Mouse (Mus musculus): ENCODE results near the gene Gngt2. TPM values are rescaled to one million over a fixed set of nuclear protein-coding genes. Genes with fewer than 3 reads are reported as not detected.
A peak's percentile ranks its signal among the peaks of the same experiment; 100 is the strongest.

Gene Gngt2
- total and polyA plus RNA-seq, 2 experiments from 2014 or later: 26.8 to 38.7 TPM

DNA sequence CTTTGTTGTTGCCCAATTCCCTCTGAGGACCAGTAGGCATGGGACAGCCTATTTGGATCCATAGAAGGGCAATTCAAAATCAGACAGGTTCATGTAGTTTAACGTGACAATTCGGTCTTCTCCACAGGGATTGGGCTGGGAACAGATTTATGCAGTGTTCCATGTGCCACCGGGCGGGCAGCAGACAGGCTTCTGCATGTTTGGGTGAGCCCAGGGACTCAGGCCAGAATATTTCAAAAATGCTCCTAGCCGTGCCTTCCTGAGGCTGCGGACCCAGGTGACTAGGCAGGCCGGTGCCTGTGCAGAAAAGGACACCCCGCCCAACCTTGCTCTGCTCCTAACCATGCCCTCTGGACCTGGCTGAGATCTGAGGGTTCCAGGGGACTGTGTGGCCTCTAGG is 17.9 kb upstream of the Gngt2 start:
- DNase-seq (ENCODE audit: low spot score): no peak
- H3K9ac ChIP-seq (replicated peaks; ENCODE audit: low read depth, low read length): no peak overlapping the region
- H3K36me3 ChIP-seq (replicated peaks; ENCODE audit: control insufficient read depth, insufficient read depth, low read length): no peaks in the 10 kb centered on the region
- 86% methylated on average over 8 of the region's 8 CpGs for WGBS
- no peak overlapping the region for H3K27ac ChIP-seq (ENCODE audit: low read depth)
- no peaks in the 10 kb centered on the region; the same call in 1 of the 2 replicates for H3K4me1 ChIP-seq (ENCODE audit: control insufficient read depth, insufficient read depth)
- H3K4me2 ChIP-seq (ENCODE audit: low read depth, low read length): no peak overlapping the region
- H3K9me3 ChIP-seq (replicated peaks; ENCODE audit: control insufficient read depth, low read length): no peaks in the 10 kb centered on the region
- no peak overlapping the region for H3K4me3 ChIP-seq (ENCODE audit: low read depth, low read length)
- H3K27me3 ChIP-seq (ENCODE audit: control insufficient read depth, insufficient read depth, low read length): no peaks in the 10 kb centered on the region
- TF ChIP-seq EP300 (IDR thresholded peaks at IDR 0.05; ENCODE audit: low read depth) (no peak), CTCF (IDR thresholded peaks at IDR 0.05; ENCODE audit: low read depth) (no peak)
- no peak for ATAC-seq (ENCODE audit: insufficient read depth, low read depth)

GRCm38 (mm10) chr11:95821511-95821910 is 15.5 kb upstream of the Gngt2 start:
- TF ChIP-seq CTCF (IDR thresholded peaks at IDR 0.05; ENCODE audit: low read depth) (no peak), EP300 (IDR thresholded peaks at IDR 0.05; ENCODE audit: low read depth) (no peak)
- H3K36me3 ChIP-seq (replicated peaks; ENCODE audit: control insufficient read depth, insufficient read depth, low read length): no peaks in the 10 kb centered on the region
- ATAC-seq (ENCODE audit: insufficient read depth, low read depth) (no peak), DNase-seq (ENCODE audit: low spot score) (no peak)
- no peaks in the 10 kb centered on the region for H3K27me3 ChIP-seq (ENCODE audit: control insufficient read depth, insufficient read depth, low read length)
- H3K4me1 ChIP-seq (ENCODE audit: control insufficient read depth, insufficient read depth): no peaks in the 10 kb centered on the region; the same call in 1 of the 2 replicates
- H3K27ac ChIP-seq (ENCODE audit: low read depth): no peak overlapping the region
- H3K4me3 ChIP-seq (ENCODE audit: low read depth, low read length): no peak overlapping the region
- H3K9me3 ChIP-seq (replicated peaks; ENCODE audit: control insufficient read depth, low read length): no peaks in the 10 kb centered on the region
- H3K4me2 ChIP-seq (ENCODE audit: low read depth, low read length): no peak overlapping the region
- no peak overlapping the region for H3K9ac ChIP-seq (replicated peaks; ENCODE audit: low read depth, low read length)
- WGBS: 86% methylated on average over 3 of the region's 3 CpGs

GRCm38 (mm10) chr11:95822437-95822836 is 14.6 kb upstream of the Gngt2 start:
- DNase-seq (ENCODE audit: low spot score) (no peak), ATAC-seq (ENCODE audit: insufficient read depth, low read depth) (no peak)
- H3K36me3 ChIP-seq (replicated peaks; ENCODE audit: control insufficient read depth, insufficient read depth, low read length): no peaks in the 10 kb centered on the region
- TF ChIP-seq CTCF (IDR thresholded peaks at IDR 0.05; ENCODE audit: low read depth) (no peak), EP300 (IDR thresholded peaks at IDR 0.05; ENCODE audit: low read depth) (no peak)
- H3K27ac ChIP-seq (ENCODE audit: low read depth): no peak overlapping the region
- no peak overlapping the region for H3K4me2 ChIP-seq (ENCODE audit: low read depth, low read length)
- no peaks in the 10 kb centered on the region for H3K27me3 ChIP-seq (ENCODE audit: control insufficient read depth, insufficient read depth, low read length)
- H3K9me3 ChIP-seq (replicated peaks; ENCODE audit: control insufficient read depth, low read length): no peaks in the 10 kb centered on the region
- peaks cover 7% of the 10 kb centered on the region for H3K4me1 ChIP-seq (ENCODE audit: control insufficient read depth, insufficient read depth)
- WGBS: 88% methylated on average over 4 of the region's 4 CpGs
- H3K9ac ChIP-seq (replicated peaks; ENCODE audit: low read depth, low read length): no peak overlapping the region
- H3K4me3 ChIP-seq (ENCODE audit: low read depth, low read length): no peak overlapping the region

DNA sequence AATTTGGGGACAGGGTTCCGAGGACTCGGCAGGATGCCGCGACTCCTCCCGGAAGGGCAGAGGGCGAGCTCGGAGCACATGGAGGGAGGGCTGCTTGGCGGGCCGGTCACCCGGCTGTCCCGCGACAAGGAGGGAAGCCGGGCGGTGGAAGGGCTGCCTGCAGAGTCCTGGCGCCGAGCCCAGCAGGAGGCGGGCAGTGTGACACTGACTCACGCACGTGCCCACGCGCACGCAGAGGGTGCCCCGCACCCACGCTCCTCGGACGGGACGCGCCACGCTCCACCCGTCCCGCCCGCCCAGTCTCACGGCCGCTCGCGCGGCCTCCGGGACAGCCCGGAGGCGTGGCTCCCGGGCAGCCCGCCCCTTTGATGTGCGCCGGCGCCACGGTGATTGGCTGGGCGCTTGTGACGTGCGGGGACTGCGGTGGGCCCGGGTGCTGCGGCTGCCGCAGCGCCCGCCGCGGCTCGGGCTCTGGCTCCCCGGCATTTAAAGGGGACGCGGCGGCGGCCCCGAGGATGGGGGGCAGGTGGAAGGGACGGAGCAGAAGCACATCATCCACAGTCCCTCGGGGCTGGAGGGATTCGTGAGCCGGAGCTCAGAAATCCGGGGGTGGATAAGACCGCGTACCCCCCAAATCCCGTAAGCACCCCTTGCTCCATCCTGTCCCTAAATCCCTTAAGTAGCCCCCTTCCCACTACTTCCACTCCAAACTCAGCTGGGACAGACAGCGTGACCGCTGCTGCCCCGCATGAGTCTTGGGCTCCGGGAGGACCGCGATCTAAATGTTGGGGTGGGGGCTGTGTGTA is 12.7 kb upstream of the Gngt2 start, which contains the start of gene Phospho1:
Gene Phospho1, plus strand, starts transcription at position 429 of the 806 bp plus-strand sequence.
- Histone ChIP-seq H3K4me3 (ENCODE audit: low read depth, low read length) (peak within 1 kb of the TSS; percentile 58), H3K36me3 (replicated peaks; ENCODE audit: control insufficient read depth, insufficient read depth, low read length) (no peaks in the 10 kb centered on the region), H3K27me3 (ENCODE audit: control insufficient read depth, insufficient read depth, low read length) (no peaks in the 10 kb centered on the region), H3K27ac (ENCODE audit: low read depth) (peak within 1 kb of the TSS; percentile 80), H3K9me3 (replicated peaks; ENCODE audit: control insufficient read depth, low read length) (no peaks in the 10 kb centered on the region), H3K4me1 (ENCODE audit: control insufficient read depth, insufficient read depth) (peaks cover 7% of the 10 kb centered on the region), H3K4me2 (ENCODE audit: low read depth, low read length) (peak within 1 kb of the TSS; percentile 80), H3K9ac (replicated peaks; ENCODE audit: low read depth, low read length) (peak within 1 kb of the TSS; percentile 57)
- under 1% methylated on average over 73 of the region's 78 CpGs for WGBS
- no peak for TF ChIP-seq EP300 (IDR thresholded peaks at IDR 0.05; ENCODE audit: low read depth)
- TF ChIP-seq CTCF (IDR thresholded peaks at IDR 0.05; ENCODE audit: low read depth): no peak
- ATAC-seq (ENCODE audit: insufficient read depth, low read depth) (peak; percentile 95), DNase-seq (ENCODE audit: low spot score) (peak; percentile 87)

GRCm38 (mm10) chr11:95824877-95825243 is 12.2 kb upstream of the Gngt2 start:
- Histone ChIP-seq H3K4me2 (ENCODE audit: low read depth, low read length) (peak overlapping the region; percentile 80), H3K9me3 (replicated peaks; ENCODE audit: control insufficient read depth, low read length) (no peaks in the 10 kb centered on the region), H3K27me3 (ENCODE audit: control insufficient read depth, insufficient read depth, low read length) (peaks cover 5% of the 10 kb centered on the region), H3K4me1 (ENCODE audit: control insufficient read depth, insufficient read depth) (peaks cover 7% of the 10 kb centered on the region), H3K36me3 (replicated peaks; ENCODE audit: control insufficient read depth, insufficient read depth, low read length) (no peaks in the 10 kb centered on the region), H3K4me3 (ENCODE audit: low read depth, low read length) (peak overlapping the region; percentile 58), H3K9ac (replicated peaks; ENCODE audit: low read depth, low read length) (peak overlapping the region; percentile 57), H3K27ac (ENCODE audit: low read depth) (peak overlapping the region; percentile 80)
- 1% methylated on average over 11 of the region's 11 CpGs for WGBS
- DNase-seq (ENCODE audit: low spot score) (peak; percentile 85), ATAC-seq (ENCODE audit: insufficient read depth, low read depth) (peak; percentile 59)
- TF ChIP-seq CTCF (IDR thresholded peaks at IDR 0.05; ENCODE audit: low read depth) (no peak), EP300 (IDR thresholded peaks at IDR 0.05; ENCODE audit: low read depth) (no peak)

Measured in heart, postnatal 0 days (tissue).